In genomic region chr15:88808121-88808520, GRCm38 (mm10) we compare ENCODE assay signal across 34 mouse cellular contexts.
"Had no signal": no experiment of that assay in that cellular context is flagged by ENCODE, and none has a peak within 500 bp of the region (broad histone marks: within the 10 kb centered on the region; RNA-seq: fewer than 3 reads in every experiment).

No protein-coding gene starts in this region.

- H3K9me3 ChIP-seq: heart, embryonic 12.5 days; heart, embryonic 13.5 days; heart, embryonic 15.5 days; hindbrain, embryonic 10.5 days; hindbrain, embryonic 12.5 days; hindbrain, embryonic 13.5 days; hindbrain, embryonic 15.5 days; intestine, embryonic 15.5 days; kidney, embryonic 15.5 days had no signal

- H3K4me2 ChIP-seq: heart, embryonic 11.5 days; heart, embryonic 12.5 days; heart, embryonic 13.5 days; heart, embryonic 15.5 days; hindbrain, embryonic 12.5 days; hindbrain, embryonic 13.5 days; hindbrain, embryonic 14.5 days; hindbrain, embryonic 15.5 days; intestine, embryonic 15.5 days; kidney, embryonic 15.5 days had no signal

- DNase-seq: heart, postnatal 10 days; heart, postnatal 14 days; heart, postnatal 36 days; heart, postnatal 4 days; kidney, adult 11 months; kidney, adult 18-20 months; kidney, adult 2 months; kidney, adult 8-10 months; kidney, adult 9 months; kidney, postnatal 10 days; kidney, postnatal 14 days; kidney, postnatal 25 days; kidney, postnatal 36 days; kidney, postnatal 4 days; layer of hippocampus, adult 9-11 months; layer of hippocampus, postnatal 36 days had no signal

- H3K9ac ChIP-seq: heart, embryonic 12.5 days; heart, embryonic 13.5 days; heart, embryonic 15.5 days; hindbrain, embryonic 12.5 days; hindbrain, embryonic 13.5 days; hindbrain, embryonic 14.5 days; hindbrain, embryonic 15.5 days; intestine, embryonic 15.5 days; kidney, embryonic 15.5 days had no signal

- H3K4me1 ChIP-seq: heart, embryonic 12.5 days; heart, embryonic 13.5 days; heart, embryonic 15.5 days; hindbrain, embryonic 10.5 days; hindbrain, embryonic 12.5 days; hindbrain, embryonic 13.5 days; hindbrain, embryonic 15.5 days; intestine, embryonic 15.5 days; kidney, embryonic 15.5 days had no signal

- ATAC-seq: hindbrain, embryonic 16.5 days; hindbrain, postnatal 0 days; inflammation-experienced regulatory T-cells, adult 6 months; intestine, embryonic 15.5 days; intestine, embryonic 16.5 days; intestine, postnatal 0 days had no signal

- H3K27me3 ChIP-seq: heart, embryonic 12.5 days; heart, embryonic 13.5 days; heart, embryonic 15.5 days; hindbrain, embryonic 12.5 days; hindbrain, embryonic 13.5 days; hindbrain, embryonic 15.5 days; intestine, embryonic 15.5 days; kidney, embryonic 15.5 days had no signal

- H3K27ac ChIP-seq: heart, embryonic 13.5 days; heart, embryonic 15.5 days; hindbrain, embryonic 10.5 days; hindbrain, embryonic 12.5 days; hindbrain, embryonic 13.5 days; hindbrain, embryonic 14.5 days; hindbrain, embryonic 15.5 days; hindbrain, postnatal 0 days; intestine, embryonic 15.5 days; kidney, embryonic 15.5 days; kidney, postnatal 0 days; layer of hippocampus, adult 2 months had no signal

- H3K4me3 ChIP-seq: heart, embryonic 12.5 days; heart, embryonic 13.5 days; heart, embryonic 15.5 days; hindbrain, embryonic 10.5 days; hindbrain, embryonic 12.5 days; hindbrain, embryonic 13.5 days; hindbrain, embryonic 15.5 days; intestine, embryonic 15.5 days; kidney, embryonic 15.5 days; layer of hippocampus, adult 2 months had no signal
